Mouse (Mus musculus) limb, embryonic 12.5 days (tissue): ENCODE measurements at regions not wholly inside any gene's neighbourhood (a gene's known extent, or its start where the extent isn't known, plus 50 kb on each side); places are given as distances from the start of the nearest gene placed in this dataset.

Source experiments
- ATAC-seq: fragments of 200-750 bp; cut with Nextera tagmentation; 2 replicates; pipeline ENCODE4 v1.8.0; 2017; ENCODE audit warnings: low read depth, moderate TSS enrichment; ENCODE audit not compliant: insufficient number of reproducible peaks, insufficient read depth, low FRiP score, low TSS enrichment
- H3K27ac ChIP-seq: fragments of 300-500 bp; sonication (generic); 2 replicates; pipeline ENCODE4 v1.5.1; 2016; ENCODE audit warnings: mild to moderate bottlenecking, moderate library complexity
- H3K27me3 ChIP-seq: fragments of 300-500 bp; sonication (generic); 2 replicates; pipeline ENCODE4 v1.6.1; 2016; ENCODE audit warnings: mild to moderate bottlenecking, moderate library complexity
- H3K36me3 ChIP-seq: fragments of 300-500 bp; sonication (generic); 2 replicates; pipeline ENCODE4 v1.6.1; 2016; ENCODE audit warnings: mild to moderate bottlenecking, moderate library complexity
- H3K4me1 ChIP-seq: fragments of 300-500 bp; sonication (generic); replicated peaks from 2 replicates; pipeline ENCODE4 v1.6.1; 2016
- H3K4me2 ChIP-seq: fragments of 300-500 bp; sonication (generic); 2 replicates; pipeline ENCODE4 v1.6.1; 2016; ENCODE audit warnings: mild to moderate bottlenecking, moderate library complexity
- H3K4me3 ChIP-seq: fragments of 300-500 bp; sonication (generic); replicated peaks from 2 replicates; pipeline ENCODE4 v1.5.1; 2016; ENCODE audit warnings: mild to moderate bottlenecking
- H3K9ac ChIP-seq: fragments of 300-500 bp; sonication (generic); replicated peaks from 2 replicates; pipeline ENCODE4 v1.6.1; 2016; ENCODE audit warnings: mild to moderate bottlenecking, moderate library complexity
- H3K9me3 ChIP-seq: fragments of 300-500 bp; sonication (generic); 2 replicates; pipeline ENCODE4 v1.6.1; 2016; ENCODE audit warnings: mild to moderate bottlenecking, moderate library complexity
- WGBS: fragments of 180-500 bp; shearing (Covaris S2); methylation state at CpG from one replicate; pipeline ENCODE4 v1.1.7; 2016; 5-methylcytosine and 5-hydroxymethylcytosine counted together

GRCm38 (mm10) chr7:138121497-138121896 lies 276.0 kb downstream of the Tcerg1l start:
- Histone ChIP-seq H3K27ac (no peak overlapping the region), H3K9ac (no peak overlapping the region), H3K4me1 (peaks cover 9% of the 10 kb centered on the region), H3K9me3 (no peaks in the 10 kb centered on the region), H3K4me3 (no peak overlapping the region), H3K27me3 (no peaks in the 10 kb centered on the region), H3K4me2 (no peak overlapping the region), H3K36me3 (no peaks in the 10 kb centered on the region)
- WGBS = 8% methylated on average over 4 of the region's 4 CpGs
- no peak for ATAC-seq

- Histone ChIP-seq H3K36me3 (no peaks in the 10 kb centered on the region), H3K4me2 (no peak overlapping the region), H3K27me3 (no peaks in the 10 kb centered on the region), H3K9me3 (no peaks in the 10 kb centered on the region), H3K4me3 (no peak overlapping the region), H3K9ac (no peak overlapping the region), H3K27ac (no peak overlapping the region), H3K4me1 (no peaks in the 10 kb centered on the region)
- 58% methylated on average over 2 of the region's 2 CpGs for WGBS
- no peak for ATAC-seq
Observed at GRCm38 (mm10) chr7:138129701-138130100, 267.8 kb downstream of the Tcerg1l start.

GRCm38 (mm10) chr7:138133427-138133826 lies 264.1 kb downstream of the Tcerg1l start:
- Histone ChIP-seq H3K4me2 (no peak overlapping the region), H3K9ac (no peak overlapping the region), H3K36me3 (no peaks in the 10 kb centered on the region), H3K27me3 (no peaks in the 10 kb centered on the region), H3K4me3 (no peak overlapping the region), H3K9me3 (no peaks in the 10 kb centered on the region), H3K27ac (no peak overlapping the region), H3K4me1 (no peaks in the 10 kb centered on the region)
- 92% methylated on average over 6 of the region's 6 CpGs for WGBS
- no peak for ATAC-seq

- Histone ChIP-seq H3K9ac (no peak overlapping the region), H3K9me3 (no peaks in the 10 kb centered on the region), H3K4me2 (no peak overlapping the region), H3K27me3 (no peaks in the 10 kb centered on the region), H3K4me1 (no peaks in the 10 kb centered on the region; the same call in 1 of the 2 replicates), H3K27ac (no peak overlapping the region), H3K36me3 (no peaks in the 10 kb centered on the region), H3K4me3 (no peak overlapping the region)
- 63% methylated on average over 1 of the region's 1 CpGs for WGBS
- no peak for ATAC-seq
Observed at GRCm38 (mm10) chr7:138137934-138138333, 259.6 kb downstream of the Tcerg1l start.

- Histone ChIP-seq H3K27me3 (no peaks in the 10 kb centered on the region), H3K4me3 (no peak overlapping the region), H3K9me3 (no peaks in the 10 kb centered on the region), H3K36me3 (no peaks in the 10 kb centered on the region), H3K4me1 (no peaks in the 10 kb centered on the region; the same call in 1 of the 2 replicates), H3K4me2 (no peak overlapping the region), H3K9ac (no peak overlapping the region), H3K27ac (no peak overlapping the region)
- ATAC-seq = no peak
- WGBS = 78% methylated on average over 5 of the region's 5 CpGs
Observed at GRCm38 (mm10) chr7:138139766-138140165, 257.8 kb downstream of the Tcerg1l start.

- Histone ChIP-seq H3K4me1 (no peaks in the 10 kb centered on the region), H3K4me3 (no peak overlapping the region), H3K4me2 (no peak overlapping the region), H3K9ac (no peak overlapping the region), H3K9me3 (no peaks in the 10 kb centered on the region), H3K27ac (no peak overlapping the region), H3K27me3 (no peaks in the 10 kb centered on the region), H3K36me3 (no peaks in the 10 kb centered on the region)
- no peak for ATAC-seq
- WGBS = 71% methylated on average over 2 of the region's 2 CpGs
Observed at GRCm38 (mm10) chr7:138149496-138149895, 248.0 kb downstream of the Tcerg1l start.

- no peaks in the 10 kb centered on the region for H3K9me3 ChIP-seq
- no peak overlapping the region for H3K27ac ChIP-seq
- ATAC-seq = no peak
- H3K9ac ChIP-seq = no peak overlapping the region
- H3K4me2 ChIP-seq = no peak overlapping the region
- H3K4me1 ChIP-seq = no peaks in the 10 kb centered on the region
- H3K4me3 ChIP-seq = no peak overlapping the region
- H3K27me3 ChIP-seq = no peaks in the 10 kb centered on the region
- 70% methylated on average over 4 of the region's 4 CpGs for WGBS
- no peaks in the 10 kb centered on the region for H3K36me3 ChIP-seq
Observed at GRCm38 (mm10) chr7:138153455-138154167, 243.9 kb downstream of the Tcerg1l start.
